Mouse (Mus musculus): ENCODE measurements at regions not wholly inside any gene's neighbourhood (a gene's known extent, or its start where the extent isn't known, plus 50 kb on each side); places are given as distances from the start of the nearest gene placed in this dataset.

- DNase-seq (ENCODE audit: low read depth, low spot score) = no peak
These were observed 264.7 kb upstream of the Spred2 start for GRCm38 (mm10) chr11:19659511-19659910.

- DNase-seq (ENCODE audit: low read depth, low spot score) = no peak
These were observed 257.4 kb upstream of the Spred2 start for GRCm38 (mm10) chr11:19666732-19667131.

GRCm38 (mm10) chr11:19670853-19671530 lies 253.2 kb upstream of the Spred2 start:
- DNase-seq (ENCODE audit: low read depth, low spot score) = no peak

DNA sequence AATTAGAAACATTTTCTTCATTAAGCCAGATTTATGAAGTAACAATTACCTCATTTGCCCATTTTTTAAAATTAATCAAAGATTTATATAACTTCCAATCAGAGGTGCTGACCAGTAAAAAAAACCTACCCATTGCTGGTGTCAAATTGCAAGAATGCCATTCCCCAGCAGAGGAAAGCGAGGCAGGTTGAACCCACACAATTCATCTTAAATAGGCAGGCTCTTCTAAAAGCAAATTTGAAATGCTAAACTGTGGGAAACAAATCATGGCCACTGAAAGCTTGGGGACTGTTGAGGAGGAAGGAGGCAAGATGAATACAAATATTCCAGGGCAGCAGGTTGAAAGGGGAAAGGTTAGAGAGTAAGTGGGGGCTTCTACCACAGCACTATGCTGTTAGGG lies 251.2 kb upstream of the Spred2 start:
- no peak for DNase-seq (ENCODE audit: low read depth, low spot score)

GRCm38 (mm10) chr11:19676514-19676913 lies 247.7 kb upstream of the Spred2 start:
- DNase-seq (ENCODE audit: low read depth, low spot score) = no peak

GRCm38 (mm10) chr11:19679041-19679440 lies 245.1 kb upstream of the Spred2 start:
- DNase-seq (ENCODE audit: low read depth, low spot score) = no peak

- DNase-seq (ENCODE audit: low read depth, low spot score) = no peak
These were observed 244.5 kb upstream of the Spred2 start for GRCm38 (mm10) chr11:19679669-19680068.

- DNase-seq (ENCODE audit: low read depth, low spot score) = no peak
These were observed 223.0 kb upstream of the Spred2 start for GRCm38 (mm10) chr11:19701198-19701597.

DNA sequence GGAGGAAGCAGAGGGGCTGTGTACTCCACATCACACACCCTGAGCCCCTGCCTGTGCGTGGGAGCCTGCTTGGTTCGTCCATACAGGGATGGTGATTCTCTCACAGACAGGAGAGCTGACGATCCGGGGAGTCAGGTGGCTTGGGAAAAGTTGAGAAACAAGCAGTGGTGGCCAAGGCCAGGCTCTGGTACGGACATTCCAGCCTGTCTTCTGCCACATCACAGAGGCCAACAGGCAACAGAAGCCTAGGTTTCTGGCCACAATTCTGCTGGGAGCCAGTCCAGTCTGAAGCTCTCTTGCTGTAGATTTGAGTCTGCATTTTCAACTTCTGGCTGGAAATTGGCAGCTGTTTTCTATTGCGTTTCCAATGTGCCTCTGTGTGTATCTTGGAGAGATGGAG lies 215.4 kb upstream of the Spred2 start:
- no peak for DNase-seq (ENCODE audit: low read depth, low spot score)

GRCm38 (mm10) chr11:19709337-19709736 lies 214.8 kb upstream of the Spred2 start:
- no peak for DNase-seq (ENCODE audit: low read depth, low spot score)

GRCm38 (mm10) chr11:19713091-19713490 lies 211.1 kb upstream of the Spred2 start:
- no peak for DNase-seq (ENCODE audit: low read depth, low spot score)

DNA sequence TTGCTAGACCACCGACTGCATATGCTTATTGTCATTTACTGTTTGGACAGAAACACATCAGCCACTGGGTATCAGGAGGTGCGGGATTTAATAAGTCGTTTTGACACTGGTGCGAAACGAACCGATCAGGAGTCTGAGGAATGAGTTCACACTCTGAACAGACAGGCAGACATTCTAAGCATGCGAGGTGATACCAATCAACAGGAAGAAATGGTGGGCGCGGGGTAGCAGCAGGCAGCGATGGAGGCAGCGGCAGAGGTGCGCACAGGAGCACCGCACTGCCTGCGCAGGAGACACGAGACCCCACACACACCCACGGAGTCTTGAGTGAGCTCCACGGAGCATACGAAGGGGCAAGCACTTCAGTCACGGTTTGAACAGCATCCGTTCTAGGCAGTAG lies 210.6 kb upstream of the Spred2 start:
- no peak for DNase-seq (ENCODE audit: low read depth, low spot score)

GRCm38 (mm10) chr11:19714211-19714610 lies 210.0 kb upstream of the Spred2 start:
- no peak for DNase-seq (ENCODE audit: low read depth, low spot score)

GRCm38 (mm10) chr11:19714888-19715595 lies 209.1 kb upstream of the Spred2 start:
- no peak for DNase-seq (ENCODE audit: low read depth, low spot score)

DNA sequence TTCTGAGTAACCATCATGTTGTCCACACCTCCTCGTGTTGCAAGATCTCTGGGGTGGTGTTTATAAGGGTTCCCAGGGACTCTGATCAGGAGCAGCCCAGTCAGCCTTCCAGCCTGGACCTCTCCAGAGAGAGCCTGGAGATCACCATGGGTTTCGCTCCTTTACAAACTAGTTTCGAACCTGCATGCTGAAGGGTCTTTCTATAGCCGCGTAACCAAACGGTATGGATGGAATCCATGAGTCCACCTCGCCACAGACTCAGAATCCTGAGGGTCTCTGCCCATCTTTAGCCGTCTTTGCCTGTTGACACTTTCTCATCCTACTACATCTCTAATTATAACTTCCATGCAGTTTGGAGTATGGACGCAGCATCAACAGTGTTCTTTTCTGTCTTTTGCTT lies 206.0 kb upstream of the Spred2 start:
- no peak for DNase-seq (ENCODE audit: low read depth, low spot score)

GRCm38 (mm10) chr11:19729031-19729430 lies 195.1 kb upstream of the Spred2 start:
- DNase-seq (ENCODE audit: low read depth, low spot score) = no peak

DNA sequence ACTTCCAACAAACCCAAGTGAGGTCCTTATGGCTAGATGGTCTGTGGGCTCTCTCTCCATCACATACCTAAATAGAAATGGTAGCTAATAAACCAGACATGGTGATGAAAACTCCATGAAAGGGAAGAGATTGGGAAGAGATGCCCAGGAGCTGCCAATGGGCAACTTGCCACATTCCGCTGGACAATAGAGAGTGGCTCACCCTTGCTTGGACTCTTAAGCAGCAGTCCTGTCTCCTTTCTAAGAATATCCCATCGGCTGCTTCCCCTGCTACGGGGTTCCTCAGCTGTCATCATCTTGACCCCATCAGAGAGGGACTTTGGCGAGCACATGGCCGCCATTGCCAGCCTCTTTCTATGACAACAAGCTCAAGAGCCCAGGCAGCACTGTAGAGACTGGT lies 193.4 kb upstream of the Spred2 start:
- no peak for DNase-seq (ENCODE audit: low read depth, low spot score)

DNA sequence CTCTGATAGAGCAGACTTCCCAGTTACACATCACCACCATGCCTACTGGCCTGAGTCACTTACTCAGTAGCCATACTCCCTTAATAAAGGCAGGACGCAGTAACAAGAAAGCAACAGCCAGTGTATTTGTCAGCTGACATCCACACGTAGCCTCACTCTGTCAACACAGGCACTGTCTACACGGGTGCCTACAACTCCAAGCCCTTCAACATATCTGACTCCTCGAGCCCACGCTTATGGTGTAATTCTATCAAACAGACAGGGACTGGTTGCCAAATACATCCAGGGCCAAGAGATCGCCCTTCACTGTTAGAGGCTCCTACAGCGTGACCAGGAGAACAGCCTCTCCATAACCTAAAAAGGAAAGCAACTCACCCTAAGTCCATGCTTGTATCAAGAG lies 188.1 kb upstream of the Spred2 start:
- DNase-seq (ENCODE audit: low read depth, low spot score) = no peak

GRCm38 (mm10) chr11:19736926-19737325 lies 187.2 kb upstream of the Spred2 start:
- no peak for DNase-seq (ENCODE audit: low read depth, low spot score)

DNA sequence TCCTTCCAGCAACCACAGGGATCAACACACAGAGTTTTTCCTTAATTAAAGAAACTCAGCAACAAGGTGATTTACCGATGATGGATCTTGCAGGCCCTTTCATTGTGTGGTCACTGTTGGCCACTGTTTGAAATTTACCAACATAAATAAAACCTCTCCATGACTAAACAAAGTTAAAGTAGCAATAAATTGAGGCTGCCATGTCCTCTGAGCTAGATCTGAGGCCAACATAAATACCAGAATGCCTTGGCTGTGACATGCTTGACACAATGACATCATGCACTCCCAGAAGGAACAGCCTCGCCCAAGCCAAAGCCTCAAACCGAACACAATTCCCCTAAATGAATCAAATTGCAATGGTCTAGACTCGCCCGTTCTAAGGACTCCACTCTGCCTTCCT lies 186.8 kb upstream of the Spred2 start:
- no peak for DNase-seq (ENCODE audit: low read depth, low spot score)

DNA sequence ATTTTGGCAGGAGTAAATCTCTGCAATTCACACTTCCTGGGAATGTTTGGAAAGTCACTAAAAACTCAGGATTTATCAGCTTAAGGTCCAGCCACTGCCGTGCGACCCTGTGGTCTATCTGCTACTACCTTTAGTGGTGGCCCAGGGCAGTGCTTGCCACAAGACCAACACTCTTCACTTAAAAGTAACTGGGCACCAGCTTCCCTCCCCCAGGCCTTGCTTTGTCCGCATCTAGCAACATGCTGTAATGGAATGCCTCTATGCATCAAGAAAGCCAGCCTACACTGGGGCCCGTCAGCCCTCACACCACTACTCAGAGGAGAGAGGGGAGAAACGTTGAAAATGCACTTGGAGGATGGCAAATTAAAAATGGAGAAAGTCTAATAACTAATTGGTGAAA lies 186.4 kb upstream of the Spred2 start:
- no peak for DNase-seq (ENCODE audit: low read depth, low spot score)

DNA sequence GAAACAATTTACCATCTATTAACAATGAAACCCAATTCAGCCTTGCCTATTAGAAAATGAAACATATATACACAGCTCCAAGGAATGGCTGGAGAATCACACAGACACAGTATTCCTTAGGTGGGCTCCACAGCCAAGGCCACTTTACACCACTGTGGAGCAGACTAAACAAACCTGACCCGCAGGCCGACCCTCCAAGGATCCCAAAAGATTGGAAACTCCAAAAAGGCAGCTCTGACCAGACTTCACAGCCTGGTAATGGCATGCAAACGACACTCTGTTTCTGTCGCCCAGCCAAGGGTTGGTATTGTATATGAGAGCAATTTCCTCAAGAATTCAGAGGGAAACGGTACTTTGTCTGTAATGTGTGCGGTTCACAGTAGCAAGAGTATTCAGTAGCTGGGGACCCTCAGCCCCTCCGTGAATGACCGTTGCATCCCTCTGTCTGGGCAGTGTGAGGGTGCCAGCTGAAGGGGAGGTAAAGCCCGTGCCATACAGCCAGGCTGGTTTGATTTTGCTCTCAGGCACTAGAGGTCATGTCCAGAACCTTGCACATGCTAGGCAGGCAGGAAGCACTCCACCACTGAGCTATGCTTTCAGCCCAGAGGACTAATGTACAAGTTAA lies 184.5 kb upstream of the Spred2 start:
- DNase-seq (ENCODE audit: low read depth, low spot score) = no peak

DNA sequence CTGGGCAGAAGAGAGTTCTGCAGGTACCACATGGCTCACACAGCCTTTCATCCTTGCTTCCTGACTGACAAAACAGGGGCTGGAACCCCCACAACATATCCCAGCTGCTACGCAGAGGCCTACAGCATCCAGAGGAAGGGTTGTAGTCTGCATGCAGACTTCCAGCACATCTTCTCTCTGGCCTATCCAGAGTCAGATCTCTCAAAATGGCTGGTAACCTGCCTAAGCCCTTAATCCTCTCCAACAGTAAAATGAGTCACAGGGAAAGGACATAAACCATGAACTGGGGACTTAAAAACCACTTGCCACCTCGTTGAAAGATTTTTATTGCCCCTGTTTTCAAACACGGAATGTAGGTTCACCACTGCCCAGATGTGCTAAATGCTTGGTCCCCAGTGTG lies 183.6 kb upstream of the Spred2 start:
- no peak for DNase-seq (ENCODE audit: low read depth, low spot score)
